Mouse (Mus musculus) lung, postnatal 0 days (tissue): ENCODE data around the gene Prph. TPM values are rescaled to one million over a fixed set of nuclear protein-coding genes. Genes with fewer than 3 reads are reported as not detected.
A peak's percentile ranks its signal among the peaks of the same experiment; 100 is the strongest.

Experiments
- ATAC-seq: fragments of 200-750 bp; cut with Nextera tagmentation; 2 replicates; pipeline ENCODE4 v1.8.0; 2017; ENCODE audit warnings: moderate library complexity
- DNase-seq: peaks from one replicate; pipeline ENCODE4 v3.0.0-alpha.2; 2016; ENCODE audit warnings: low spot score
- H3K27ac ChIP-seq: fragments of 300-500 bp; sonication (generic); 2 replicates; pipeline ENCODE4 v1.5.1; 2014; ENCODE audit warnings: antibody characterized with exemption, mild to moderate bottlenecking, low read length, mixed read lengths
- H3K27me3 ChIP-seq: fragments of 300-500 bp; sonication (generic); replicated peaks from 2 replicates; pipeline ENCODE4 v1.6.1; 2014; ENCODE audit warnings: low read length, mixed read lengths; ENCODE audit not compliant: insufficient read depth
- H3K36me3 ChIP-seq: fragments of 300-500 bp; sonication (generic); 2 replicates; pipeline ENCODE4 v1.6.1; 2014; ENCODE audit warnings: low read length, mixed read lengths; ENCODE audit not compliant: insufficient read depth
- H3K4me1 ChIP-seq: fragments of 300-500 bp; sonication (generic); 2 replicates; pipeline ENCODE4 v1.6.1; 2014; ENCODE audit warnings: antibody characterized with exemption, low read depth, low read length, mixed read lengths; ENCODE audit not compliant: insufficient read depth
- H3K4me2 ChIP-seq: fragments of 300-500 bp; sonication (generic); replicated peaks from 2 replicates; pipeline ENCODE4 v1.6.1; 2014; ENCODE audit warnings: low read depth, mild to moderate bottlenecking, low read length, moderate library complexity, mixed read lengths
- H3K4me3 ChIP-seq: fragments of 300-500 bp; sonication (generic); 2 replicates; pipeline ENCODE4 v1.5.1; 2014; ENCODE audit warnings: low read depth, low read length
- H3K9ac ChIP-seq: fragments of 300-500 bp; sonication (generic); replicated peaks from 2 replicates; pipeline ENCODE4 v1.6.1; 2014; ENCODE audit warnings: low read depth, mild to moderate bottlenecking
- H3K9me3 ChIP-seq: fragments of 300-500 bp; sonication (generic); 2 replicates; pipeline ENCODE4 v1.6.1; 2016; ENCODE audit warnings: low read length, mixed read lengths
- CTCF ChIP-seq: IDR thresholded peaks from 2 replicates; pipeline ENCODE4 v1.5.1; 2016; ENCODE audit warnings: antibody characterized with exemption, mild to moderate bottlenecking
- EP300 ChIP-seq: IDR thresholded peaks from 2 replicates; pipeline ENCODE4 v1.6.1; 2016; ENCODE audit warnings: antibody characterized with exemption, mild to moderate bottlenecking, control low read depth
- WGBS: fragments of 180-500 bp; shearing (Covaris S2); extraction: QIAGEN DNeasy Blood & Tissue Kit; methylation state at CpG from one replicate; pipeline ENCODE4 v1.1.7; 2014; 5-methylcytosine and 5-hydroxymethylcytosine counted together
- polyA plus RNA-seq: library from polyadenylated mRNA; unstranded; fragments of >200 nt; fragmentation: Nextera tagmentation; extraction: Ambion mirVana; gene quantifications from 2 replicates; pipeline ENCODE4 v1.2.1, GENCODE M21; 2015

The Prph gene
- polyA plus RNA-seq, 1 experiment from 2014 or later: 0.42 TPM

DNA sequence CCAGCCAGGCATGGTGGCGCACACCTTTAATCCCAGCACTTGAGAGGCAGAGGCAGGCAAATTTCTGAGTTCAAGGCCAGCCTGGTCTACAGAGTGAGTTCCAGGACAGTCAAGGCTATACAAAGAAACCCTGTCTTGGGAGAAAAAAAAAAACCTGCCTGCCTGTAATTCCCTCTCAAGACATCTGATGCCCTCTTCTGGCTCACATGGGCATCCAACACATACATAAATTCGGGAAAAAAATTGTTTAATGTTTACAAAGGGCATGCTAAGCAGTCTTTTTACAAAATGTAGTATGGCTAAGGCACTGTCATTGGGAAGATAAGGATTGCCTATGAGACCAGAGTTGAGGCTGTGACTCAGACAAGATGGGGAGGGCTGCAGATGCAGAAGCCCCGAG, 24.8 kb downstream of the Prph start:
- no peak overlapping the region for H3K9ac ChIP-seq
- no peaks in the 10 kb centered on the region for H3K27me3 ChIP-seq
- WGBS: 79% methylated on average over 3 of the region's 3 CpGs
- no peak overlapping the region for H3K4me2 ChIP-seq
- no peaks in the 10 kb centered on the region for H3K36me3 ChIP-seq
- no peak overlapping the region for H3K4me3 ChIP-seq
- H3K4me1 ChIP-seq: peaks cover 5% of the 10 kb centered on the region; the same call in 1 of the 2 replicates
- TF ChIP-seq EP300 (no peak), CTCF (peak; percentile 3; the same call in 1 of the 2 replicates)
- ATAC-seq (no peak), DNase-seq (no peak)
- no peaks in the 10 kb centered on the region for H3K9me3 ChIP-seq
- H3K27ac ChIP-seq: no peak overlapping the region

DNA sequence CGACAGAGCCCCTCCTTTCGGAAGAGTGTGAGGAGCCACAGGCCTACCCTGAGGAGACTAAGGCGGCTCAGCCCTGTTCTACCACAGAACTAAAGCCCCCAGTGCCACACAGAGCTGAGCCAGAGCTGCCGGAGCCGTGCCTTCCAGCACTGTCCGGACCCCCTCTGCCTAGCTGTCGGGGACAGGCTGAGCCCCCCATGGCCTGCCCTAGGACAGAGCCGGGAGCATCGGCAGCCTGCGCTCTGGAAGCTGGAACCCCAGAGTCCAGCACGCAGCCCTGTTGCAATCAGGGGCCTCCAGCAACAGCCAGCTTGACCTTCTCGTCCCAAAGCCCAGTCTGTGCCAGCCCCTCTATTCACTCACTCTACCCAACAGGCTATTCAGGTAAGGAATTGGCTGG, 27.3 kb downstream of the Prph start:
- Histone ChIP-seq H3K4me3 (no peak overlapping the region), H3K36me3 (no peaks in the 10 kb centered on the region), H3K9ac (no peak overlapping the region), H3K4me1 (no peaks in the 10 kb centered on the region), H3K4me2 (no peak overlapping the region), H3K27me3 (peaks cover 17% of the 10 kb centered on the region), H3K27ac (no peak overlapping the region), H3K9me3 (no peaks in the 10 kb centered on the region)
- 96% methylated on average over 12 of the region's 12 CpGs for WGBS
- no peak for ATAC-seq
- DNase-seq: no peak
- TF ChIP-seq CTCF: no peak
- TF ChIP-seq EP300: no peak

DNA sequence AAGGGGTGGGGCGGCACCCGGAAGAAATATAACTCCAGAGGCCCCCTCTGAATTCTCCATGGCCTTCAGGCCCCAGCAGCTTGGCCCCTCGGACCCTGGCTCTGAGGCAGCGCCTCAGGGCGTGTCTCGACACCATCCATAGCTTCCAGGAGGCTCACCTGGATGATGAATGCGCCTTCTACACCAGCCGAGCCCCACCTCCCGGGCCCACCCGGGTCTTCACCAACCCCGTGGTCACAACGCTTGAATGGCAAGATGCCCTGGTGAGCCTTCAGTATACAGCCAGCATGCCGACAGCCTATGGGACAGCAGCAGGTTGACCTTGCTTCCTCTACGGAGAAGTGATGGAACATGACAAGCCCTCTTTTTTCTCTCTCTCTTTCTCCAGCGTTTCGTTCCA, 27.9 kb downstream of the Prph start:
- H3K27me3 ChIP-seq: peaks cover 21% of the 10 kb centered on the region
- WGBS: 91% methylated on average over 16 of the region's 16 CpGs
- TF ChIP-seq CTCF (no peak), EP300 (no peak)

DNA sequence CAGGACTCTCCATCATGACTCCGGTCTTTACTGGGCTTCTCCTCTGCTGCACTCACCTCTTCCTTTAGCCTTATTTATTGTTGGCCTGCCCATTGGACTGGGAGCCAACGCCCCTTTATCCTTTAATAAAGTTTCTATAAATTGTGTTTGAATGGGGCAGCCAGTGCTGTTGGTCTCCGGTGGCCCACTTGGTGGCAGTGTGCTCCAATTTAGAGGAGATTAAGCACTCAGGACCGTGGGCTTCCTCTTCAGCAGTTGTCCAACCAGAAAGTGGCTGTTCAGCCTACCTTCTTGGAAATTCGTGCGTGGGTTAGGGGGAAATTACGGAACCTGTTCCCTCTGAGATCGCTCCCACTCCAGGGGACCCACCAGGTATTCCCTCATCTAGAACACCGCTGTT, 28.3 kb downstream of the Prph start:
- peak; percentile 38; the same call in 1 of the 2 replicates for ATAC-seq

More for the DNA sequence above, 27.9 kb downstream of the Prph start:
- Histone ChIP-seq H3K4me2 (no peak overlapping the region), H3K27ac (no peak overlapping the region), H3K4me3 (no peak overlapping the region), H3K36me3 (no peaks in the 10 kb centered on the region), H3K4me1 (no peaks in the 10 kb centered on the region), H3K9ac (no peak overlapping the region), H3K9me3 (no peaks in the 10 kb centered on the region)
- DNase-seq (no peak), ATAC-seq (no peak)

DNA sequence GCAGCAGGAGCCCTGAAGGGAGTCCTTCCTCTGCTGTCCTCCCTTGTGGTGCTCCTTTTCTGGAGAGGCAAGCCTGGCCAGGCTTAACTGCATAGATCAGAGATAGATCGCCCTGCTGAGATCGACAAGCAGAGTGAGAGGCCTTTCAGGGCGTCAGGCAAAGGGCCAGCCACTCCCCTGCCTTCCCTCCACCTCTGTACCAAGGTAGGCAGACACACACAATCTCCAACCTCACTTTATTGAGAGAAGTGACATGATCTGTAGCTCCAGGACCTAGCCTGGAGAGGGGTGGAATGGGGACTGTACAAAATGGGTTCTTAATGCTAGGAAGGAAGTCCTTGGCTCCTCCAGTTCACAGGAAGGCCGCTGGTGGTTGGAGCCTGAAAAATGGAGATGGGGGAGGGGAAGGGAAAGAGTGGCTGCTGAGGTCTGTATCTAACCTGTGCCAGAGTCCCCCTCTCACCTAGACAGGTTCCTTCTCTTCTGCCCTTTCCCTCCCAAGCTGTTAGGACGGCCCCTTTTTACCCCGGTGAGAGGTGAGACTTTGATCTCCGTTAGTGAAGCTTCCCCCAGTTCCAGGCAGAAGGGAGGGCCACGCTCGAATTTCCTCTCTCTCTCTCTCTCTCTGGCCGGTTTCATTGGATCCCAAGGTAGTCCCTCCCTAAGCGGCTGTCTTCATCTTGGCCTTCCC, 29.0 kb downstream of the Prph start:
- ATAC-seq: no peak
- Histone ChIP-seq H3K9me3 (no peaks in the 10 kb centered on the region), H3K4me1 (no peaks in the 10 kb centered on the region), H3K4me2 (no peak overlapping the region), H3K9ac (no peak overlapping the region), H3K36me3 (no peaks in the 10 kb centered on the region), H3K27ac (no peak overlapping the region), H3K4me3 (no peak overlapping the region), H3K27me3 (peaks cover 33% of the 10 kb centered on the region)
- WGBS: 8% methylated on average over 11 of the region's 11 CpGs
- TF ChIP-seq EP300: no peak
- TF ChIP-seq CTCF: no peak
- peak; percentile 4 for DNase-seq

More for the DNA sequence above, 28.3 kb downstream of the Prph start:
- no peak overlapping the region for H3K4me2 ChIP-seq
- H3K4me3 ChIP-seq: no peak overlapping the region
- H3K27me3 ChIP-seq: peaks cover 25% of the 10 kb centered on the region
- DNase-seq: peak; percentile 78
- H3K9ac ChIP-seq: no peak overlapping the region
- TF ChIP-seq EP300 (no peak), CTCF (peak; percentile 80)
- 67% methylated on average over 9 of the region's 9 CpGs for WGBS
- no peak overlapping the region for H3K27ac ChIP-seq
- no peaks in the 10 kb centered on the region for H3K9me3 ChIP-seq
- no peaks in the 10 kb centered on the region for H3K36me3 ChIP-seq
- no peaks in the 10 kb centered on the region for H3K4me1 ChIP-seq

DNA sequence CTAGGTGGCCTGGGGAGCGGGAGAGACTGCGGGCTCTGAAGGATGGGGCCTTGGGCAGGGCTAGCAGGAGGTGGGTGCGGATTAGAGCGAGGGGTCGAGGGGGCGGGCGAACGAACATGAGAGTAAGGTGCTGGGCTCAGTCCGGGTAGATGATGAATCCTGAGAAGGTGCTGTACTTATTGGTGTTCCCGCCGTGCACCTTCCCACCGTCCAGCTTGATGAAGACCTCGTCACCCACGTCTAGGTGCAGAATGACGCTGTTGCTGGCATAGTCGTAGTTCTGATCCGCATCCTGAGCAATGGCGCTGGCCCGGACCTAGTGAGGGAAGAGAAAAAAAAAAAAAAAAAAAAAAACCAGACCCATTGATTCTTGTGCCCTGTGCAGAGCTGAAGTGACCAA, 29.6 kb downstream of the Prph start:
- TF ChIP-seq EP300: no peak
- no peak for TF ChIP-seq CTCF
- Histone ChIP-seq H3K36me3 (no peaks in the 10 kb centered on the region), H3K27me3 (peaks cover 39% of the 10 kb centered on the region), H3K4me1 (no peaks in the 10 kb centered on the region), H3K4me2 (no peak overlapping the region), H3K4me3 (no peak overlapping the region), H3K9ac (no peak overlapping the region), H3K27ac (no peak overlapping the region), H3K9me3 (no peaks in the 10 kb centered on the region)
- 24% methylated on average over 17 of the region's 19 CpGs for WGBS
- DNase-seq (no peak), ATAC-seq (no peak)
